Mouse (Mus musculus): ENCODE results near the gene Mrps18a. TPM values are rescaled to one million over a fixed set of nuclear protein-coding genes. Genes with fewer than 3 reads are reported as not detected.

The Mrps18a gene
- polyA plus RNA-seq, 1 experiment: 47.4 TPM

- DNase-seq (ENCODE audit: low read depth, low spot score): no peak
- WGBS: 85% methylated on average over 11 of the region's 11 CpGs
Measured at GRCm38 (mm10) chr17:46167014-46167413, 56.2 kb downstream of the Mrps18a start.

GRCm38 (mm10) chr17:46168318-46168717, 57.5 kb downstream of the Mrps18a start:
- DNase-seq (ENCODE audit: low read depth, low spot score): no peak
- WGBS: 22% methylated on average over 5 of the region's 5 CpGs

GRCm38 (mm10) chr17:46168768-46169167, 58.0 kb downstream of the Mrps18a start:
- WGBS: 86% methylated on average over 5 of the region's 5 CpGs
- no peak for DNase-seq (ENCODE audit: low read depth, low spot score)

- 62% methylated on average over 3 of the region's 3 CpGs for WGBS
- DNase-seq (ENCODE audit: low read depth, low spot score): no peak
Measured at GRCm38 (mm10) chr17:46170538-46170937, 59.8 kb downstream of the Mrps18a start.

Other genes starting within 250 kb of the Mrps18a start
- gene Vegfa, start 78.6 kb upstream of the Mrps18a start, polyA plus RNA-seq (2012; rRNA removed): 82.7 and 121 TPM in 2 replicates
- 2.6 and 2.8 TPM in 2 replicates for gene Rsph9, start 33.2 kb downstream of the Mrps18a start, polyA plus RNA-seq (2012; rRNA removed)
- 33.7 and 37.4 TPM in 2 replicates for gene Mad2l1bp, start 42.6 kb downstream of the Mrps18a start, polyA plus RNA-seq (2012; rRNA removed)
- 145 and 213 TPM in 2 replicates for gene Gtpbp2, start 50.0 kb downstream of the Mrps18a start, polyA plus RNA-seq (2012; rRNA removed)
- 4.2 and 4.4 TPM in 2 replicates for gene Polh, start 91.7 kb downstream of the Mrps18a start, polyA plus RNA-seq (2012; rRNA removed)
- gene Xpo5, start 91.8 kb downstream of the Mrps18a start, polyA plus RNA-seq (2012; rRNA removed): 17.1 and 18.2 TPM in 2 replicates
- gene Polr1c, start 137.1 kb downstream of the Mrps18a start, polyA plus RNA-seq (2012; rRNA removed): 44.9 and 47.8 TPM in 2 replicates
- gene Yipf3, start 137.1 kb downstream of the Mrps18a start, polyA plus RNA-seq (2012; rRNA removed): 170 and 187 TPM in 2 replicates
- 0.74 and 0.92 TPM in 2 replicates for gene Lrrc73, start 142.5 kb downstream of the Mrps18a start, polyA plus RNA-seq (2012; rRNA removed)
- gene Tjap1, start 172.0 kb downstream of the Mrps18a start, polyA plus RNA-seq (2012; rRNA removed): 27.3 and 47.7 TPM in 2 replicates
- gene Dlk2, start 186.4 kb downstream of the Mrps18a start, polyA plus RNA-seq (2012; rRNA removed): 0.07 and 0.19 TPM in 2 replicates
- 13.5 and 25.8 TPM in 2 replicates for gene Abcc10, start 217.4 kb downstream of the Mrps18a start, polyA plus RNA-seq (2012; rRNA removed)

Measured in large intestine, adult 2 months (tissue).